Mouse (Mus musculus) thymus, adult 2 months (tissue): Measurements from ENCODE around the gene Dusp22.

Experiments used
- CTCF ChIP-seq: fragments of 200-500 bp; IDR thresholded peaks from 2 replicates; pipeline ENCODE4 v1.5.1; 2012; ENCODE audit warnings: mild to moderate bottlenecking, control low read depth, low read length, moderate library complexity, borderline replicate concordance; ENCODE audit not compliant: control insufficient read depth, poor library complexity, insufficient read depth; ENCODE audit errors: extremely low read depth
- POLR2A ChIP-seq: fragments of 200-500 bp; IDR thresholded peaks from 2 replicates; pipeline ENCODE4 v1.6.1; 2012; ENCODE audit warnings: mild to moderate bottlenecking, low read length, control low read depth, moderate library complexity; ENCODE audit not compliant: control insufficient read depth, poor library complexity, insufficient read depth; ENCODE audit errors: extremely low read depth

DNA sequence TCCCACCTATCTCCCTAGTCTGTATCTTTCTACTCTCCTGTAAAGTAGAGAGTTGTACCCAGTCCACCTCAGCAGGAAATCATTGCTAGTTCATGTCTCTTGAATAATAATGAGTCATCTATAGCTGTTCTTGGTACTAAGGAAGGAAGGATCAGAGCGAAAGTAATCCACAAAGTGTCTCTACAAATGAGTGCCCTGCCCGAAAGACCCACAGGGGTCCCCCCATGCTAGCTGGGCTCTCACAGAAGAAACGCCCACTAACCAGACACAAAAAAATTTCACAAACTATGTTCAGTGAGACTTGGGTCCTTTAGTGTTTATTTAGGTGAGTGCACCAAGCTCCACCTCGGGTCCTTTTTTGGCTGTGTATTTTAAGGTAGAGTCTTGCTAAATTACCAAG lies 94.3 kb downstream of the Dusp22 start:
- TF ChIP-seq POLR2A (no peak), CTCF (no peak)
